Mouse (Mus musculus): ENCODE data around the gene Zfp354b.

Gene Zfp354b

DNA sequence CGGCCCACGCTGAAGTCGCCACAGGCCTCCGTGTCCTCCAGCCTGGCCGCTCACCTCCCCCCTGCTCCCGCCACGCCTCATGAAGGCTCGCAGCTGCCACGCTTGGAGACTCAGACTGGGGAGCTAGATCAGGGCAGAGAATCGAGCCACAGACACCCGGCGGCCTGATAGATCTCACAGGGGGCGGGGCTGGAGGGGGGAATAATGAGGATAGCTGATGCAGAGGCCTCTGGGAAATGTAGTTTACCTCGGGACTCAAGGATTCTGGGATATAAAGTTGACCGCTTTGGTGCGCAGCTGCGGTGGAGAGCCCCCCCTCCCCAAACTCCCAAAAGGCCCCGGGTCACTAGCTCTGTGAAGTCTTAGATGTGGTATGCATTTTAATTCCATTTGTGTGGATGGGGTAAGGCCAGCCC is at the start of gene Zfp354b:
Gene Zfp354b, minus strand, starts transcription at position 183 of the 416 bp plus-strand sequence.
- DNase-seq (ENCODE audit: low spot score in 2 of 2): peak; percentile 76 to 79

- no peak for DNase-seq (ENCODE audit: low spot score in 2 of 2)
Measured at GRCm38 (mm10) chr11:50977216-50977615, 45.8 kb upstream of the Zfp354b start.

- no peak for DNase-seq (ENCODE audit: low spot score in 2 of 2)
Measured at GRCm38 (mm10) chr11:50966230-50966629, 34.8 kb upstream of the Zfp354b start, which contains the start of gene Olfr1378. Olfr1378 (plus strand) TSS chr11:50966530.

DNA sequence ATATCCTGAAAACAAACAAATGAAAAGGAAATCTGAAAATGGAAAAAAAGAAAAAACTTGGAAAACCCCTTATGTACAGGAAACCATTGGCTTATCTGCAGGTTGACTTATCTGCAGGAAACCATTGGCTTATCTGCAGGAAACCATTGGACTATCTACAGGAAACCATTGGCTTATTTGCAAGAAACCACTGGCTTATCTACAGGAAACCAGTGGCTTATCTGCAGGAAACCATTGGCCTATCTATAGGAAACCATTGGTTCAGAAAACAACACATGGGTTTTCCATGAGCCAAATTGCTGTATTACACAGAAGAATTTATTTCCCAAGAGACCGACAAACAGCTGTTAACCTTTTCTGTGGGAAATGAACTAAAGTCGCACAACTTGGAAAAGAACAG is 33.5 kb upstream of the Zfp354b start:
- no peak for DNase-seq (ENCODE audit: low spot score in 2 of 2)

DNA sequence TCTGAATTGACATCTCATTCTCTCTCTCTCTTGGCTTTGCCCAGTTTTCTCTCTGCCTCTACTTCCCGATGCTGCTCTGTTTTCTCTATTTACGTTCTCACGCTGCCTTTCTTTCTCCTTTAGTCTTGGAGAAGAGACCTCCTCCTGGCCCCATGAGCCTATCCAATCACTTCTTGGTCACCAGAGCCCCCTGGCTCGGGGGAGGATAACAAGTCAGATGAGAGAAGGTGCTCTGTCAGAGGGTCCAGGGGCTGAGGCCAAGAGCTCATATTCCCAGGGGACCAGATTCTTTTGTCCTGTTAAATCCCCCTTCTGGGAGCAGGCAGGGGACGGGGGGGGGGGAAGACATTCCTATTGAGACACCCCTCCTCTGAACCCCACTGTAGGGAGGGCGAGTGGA is 22.2 kb upstream of the Zfp354b start, which contains the start of gene Prop1:
Gene Prop1, minus strand, starts transcription at position 101 of the 400 bp plus-strand sequence.
- no peak for DNase-seq (ENCODE audit: low spot score in 2 of 2)

- no peak for DNase-seq (ENCODE audit: low spot score in 2 of 2)
Measured at GRCm38 (mm10) chr11:50952290-50952689, 20.9 kb upstream of the Zfp354b start.

- DNase-seq (ENCODE audit: low spot score in 2 of 2): no peak
Measured at GRCm38 (mm10) chr11:50943506-50943905, 12.1 kb upstream of the Zfp354b start, which contains the start of gene 4933414I15Rik. 4933414I15Rik (minus strand) TSS chr11:50943765.

GRCm38 (mm10) chr11:50942386-50942785 is 11.0 kb upstream of the Zfp354b start:
- DNase-seq (ENCODE audit: low spot score in 2 of 2): no peak

- no peak for DNase-seq (ENCODE audit: low spot score in 2 of 2)
Measured at GRCm38 (mm10) chr11:50939621-50940366, 8.4 kb upstream of the Zfp354b start.

GRCm38 (mm10) chr11:50938435-50938834 is 7.0 kb upstream of the Zfp354b start:
- DNase-seq (ENCODE audit: low spot score in 2 of 2): no peak

GRCm38 (mm10) chr11:50932040-50932439 is 607 bp upstream of the Zfp354b start:
- DNase-seq (ENCODE audit: low spot score in 2 of 2): no peak

DNA sequence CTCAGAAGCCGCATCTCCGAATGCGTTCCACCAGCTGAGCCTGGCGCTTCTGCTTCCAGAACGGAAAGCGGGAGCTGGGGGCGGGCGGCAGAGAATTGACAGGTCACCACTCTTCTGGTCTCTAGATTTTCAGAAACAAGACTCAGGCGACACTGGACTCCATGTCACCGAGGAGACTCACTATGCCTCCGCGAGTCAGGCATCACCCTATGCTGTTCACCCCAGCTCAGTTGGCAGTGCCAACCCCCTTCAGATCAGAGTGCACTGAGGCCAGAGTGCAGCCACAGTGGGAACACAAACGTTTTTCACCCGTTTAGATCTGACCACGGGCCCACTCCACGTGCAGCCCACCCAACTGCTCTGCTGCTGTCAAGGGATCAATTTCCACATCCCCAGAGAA is 412 bp downstream of the Zfp354b start:
- DNase-seq (ENCODE audit: low spot score in 2 of 2): no peak

GRCm38 (mm10) chr11:50930469-50931014 is 891 bp downstream of the Zfp354b start:
- DNase-seq (ENCODE audit: low spot score in 2 of 2): no peak

GRCm38 (mm10) chr11:50915671-50916320 is 15.6 kb downstream of the Zfp354b start, which contains the start of gene Zfp2:
Zfp2 (minus strand) TSS chr11:50916165.
- DNase-seq (ENCODE audit: low spot score in 2 of 2): peak; percentile 86 to 87

- DNase-seq (ENCODE audit: low spot score in 2 of 2): no peak
Measured at GRCm38 (mm10) chr11:50914461-50914860, 17.0 kb downstream of the Zfp354b start.

DNA sequence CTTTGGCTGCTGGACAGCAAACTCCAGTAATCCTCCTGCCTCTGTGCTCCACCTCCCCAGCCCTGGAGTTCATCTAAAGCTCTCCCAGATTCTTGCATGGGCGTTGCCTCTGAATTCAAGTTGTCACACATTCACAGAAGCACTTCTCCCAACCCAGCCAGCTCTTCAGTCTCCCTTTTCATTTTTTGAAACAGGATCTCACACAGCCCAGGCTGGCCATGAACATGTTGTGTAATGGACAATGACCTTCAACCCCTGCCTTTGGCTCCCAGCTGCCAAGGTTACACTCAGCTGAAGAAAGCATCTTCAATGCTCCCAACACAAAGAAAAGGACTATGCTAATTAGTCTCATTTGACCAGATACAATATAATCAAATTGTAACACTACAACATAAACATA is 18.1 kb downstream of the Zfp354b start:
- DNase-seq (ENCODE audit: low spot score in 2 of 2): no peak

DNA sequence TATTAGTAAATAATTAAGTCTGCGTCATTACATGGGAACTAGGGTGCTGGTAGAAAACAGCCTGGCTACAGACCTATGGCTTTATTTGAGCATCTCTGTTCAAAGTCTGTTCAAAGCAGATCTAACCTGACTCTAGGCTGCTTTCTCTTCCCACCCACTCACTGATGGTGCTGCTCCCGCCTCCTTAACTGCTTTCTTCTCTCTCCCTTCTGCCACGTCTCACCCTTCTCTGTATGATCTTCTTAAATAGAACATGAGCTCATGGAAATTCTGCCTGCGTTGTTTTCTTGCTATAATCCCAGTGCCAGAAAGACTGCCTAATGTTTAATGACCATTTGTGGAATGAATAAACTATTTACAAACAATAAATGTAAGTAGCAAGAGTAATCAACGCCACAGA is 23.3 kb downstream of the Zfp354b start:
- no peak for DNase-seq (ENCODE audit: low spot score in 2 of 2)

GRCm38 (mm10) chr11:50897359-50897758 is 34.1 kb downstream of the Zfp354b start:
- DNase-seq (ENCODE audit: low spot score in 2 of 2): no peak

DNA sequence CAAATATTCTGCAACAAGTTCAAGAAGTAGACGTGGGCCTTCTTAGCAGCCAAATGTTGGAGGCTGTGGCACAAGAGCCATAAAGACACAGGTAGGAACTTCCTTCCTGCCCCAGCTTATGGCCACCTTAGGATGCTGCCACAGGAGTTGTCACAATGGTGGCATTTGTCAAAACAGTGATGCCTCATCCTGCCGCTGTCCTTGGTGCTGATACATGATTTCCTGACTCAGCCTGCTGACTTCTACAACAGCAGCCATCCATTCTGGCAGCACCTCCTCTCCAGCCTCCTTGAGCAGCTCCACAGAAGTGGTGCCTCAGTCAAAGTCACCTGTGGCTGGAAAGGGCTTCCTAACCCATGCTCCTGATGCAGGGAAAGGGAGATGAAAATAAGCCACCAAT is 39.0 kb downstream of the Zfp354b start:
- DNase-seq (ENCODE audit: low spot score in 2 of 2): no peak

- DNase-seq (ENCODE audit: low spot score in 2 of 2): peak; percentile 69 to 77
Measured at GRCm38 (mm10) chr11:50887390-50888128, 43.9 kb downstream of the Zfp354b start, which contains the start of gene Zfp454. Zfp454 (minus strand) TSS chr11:50887651.

DNA sequence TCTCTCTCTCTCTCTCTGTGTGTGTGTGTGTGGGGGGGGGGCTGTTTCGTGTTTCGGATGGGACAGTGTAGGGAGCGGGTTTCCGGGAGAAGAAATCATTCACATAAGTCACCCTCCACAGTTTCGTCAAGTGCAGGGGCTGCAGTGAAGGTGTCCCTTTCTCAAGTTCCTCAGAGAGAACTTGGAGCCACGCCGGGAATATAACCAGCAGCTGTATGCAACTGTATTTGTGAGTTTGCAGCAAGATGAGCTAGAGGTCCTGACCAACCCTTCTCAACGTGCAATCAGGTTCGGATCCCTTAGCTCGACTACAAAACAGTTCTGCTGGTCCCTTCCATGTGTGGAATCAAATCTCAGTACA is 44.5 kb downstream of the Zfp354b start:
- DNase-seq (ENCODE audit: low spot score in 2 of 2): no peak
